Mouse (Mus musculus) bone marrow, adult 2 months (tissue): ENCODE data around the gene Btbd10.

Source experiments
- CTCF ChIP-seq: fragments of 200-500 bp; IDR thresholded peaks from 2 replicates; pipeline ENCODE4 v1.5.1; 2011; ENCODE audit warnings: low read length, control low read depth; ENCODE audit not compliant: control insufficient read depth, insufficient read depth
- POLR2A ChIP-seq: fragments of 200-500 bp; IDR thresholded peaks from 2 replicates; pipeline ENCODE4 v1.6.1; 2011; ENCODE audit warnings: low read depth, mild to moderate bottlenecking, control low read depth, low read length, borderline replicate concordance; ENCODE audit not compliant: control insufficient read depth

DNA sequence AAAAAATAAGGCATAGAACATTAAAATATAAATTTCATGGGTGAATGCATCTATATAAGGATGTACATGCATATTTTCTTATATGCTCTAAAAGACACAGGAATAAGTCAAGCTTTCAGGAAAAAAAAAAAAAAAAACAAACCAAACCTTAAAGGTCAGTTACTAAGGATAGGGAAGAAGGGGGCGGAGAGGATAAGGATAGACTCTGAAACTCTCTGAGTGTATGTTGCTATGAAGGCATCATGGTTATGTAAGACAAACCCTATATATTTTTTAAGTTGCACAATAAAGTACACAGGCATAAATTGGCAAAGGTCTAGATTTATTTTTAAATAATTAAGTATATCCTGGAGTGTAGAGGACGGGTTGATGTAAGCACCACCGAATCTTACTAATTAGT lies 46.1 kb upstream of the Btbd10 start:
- no peak for TF ChIP-seq POLR2A
- no peak for TF ChIP-seq CTCF
